Mouse (Mus musculus): ENCODE measurements around the gene Sbf2. TPM values are rescaled to one million over a fixed set of nuclear protein-coding genes. Genes with fewer than 3 reads are reported as not detected.
"Not testable (repeated sequence)": the region's sequence is repeated elsewhere in the genome, so short reads cannot be mapped to it uniquely, and the experiment has no call there.

The Sbf2 gene
- 35.5 and 39.1 TPM in 2 replicates for polyA plus RNA-seq (2012; rRNA removed)

GRCm38 (mm10) chr7:110614133-110615063 is at the start of gene Sbf2:
Gene Sbf2, minus strand, starts transcription at chr7:110614922.
- DNase-seq (ENCODE audit: extremely low spot score in 1 of 2, low spot score in 1 of 2) = peak in 1 of 2 experiments; percentile 72

- DNase-seq (ENCODE audit: extremely low spot score in 1 of 2, low spot score in 1 of 2) = no peak
Measured at GRCm38 (mm10) chr7:110658378-110658928, 43.7 kb upstream of the Sbf2 start.

- DNase-seq (ENCODE audit: extremely low spot score in 1 of 2, low spot score in 1 of 2) = no peak
Measured at GRCm38 (mm10) chr7:110655966-110656365, 41.2 kb upstream of the Sbf2 start.

GRCm38 (mm10) chr7:110655230-110655629 is 40.5 kb upstream of the Sbf2 start:
- no peak for DNase-seq (ENCODE audit: extremely low spot score in 1 of 2, low spot score in 1 of 2)

- DNase-seq (ENCODE audit: extremely low spot score in 1 of 2, low spot score in 1 of 2) = no peak
Measured at GRCm38 (mm10) chr7:110651091-110651490, 36.4 kb upstream of the Sbf2 start.

- DNase-seq (ENCODE audit: extremely low spot score in 1 of 2, low spot score in 1 of 2) = no peak
Measured at GRCm38 (mm10) chr7:110650491-110650890, 35.8 kb upstream of the Sbf2 start.

GRCm38 (mm10) chr7:110649133-110649987 is 34.6 kb upstream of the Sbf2 start:
- no peak for DNase-seq (ENCODE audit: extremely low spot score in 1 of 2, low spot score in 1 of 2)

- DNase-seq (ENCODE audit: extremely low spot score in 1 of 2, low spot score in 1 of 2) = no peak
Measured at GRCm38 (mm10) chr7:110648455-110649085, 33.8 kb upstream of the Sbf2 start.

- DNase-seq (ENCODE audit: extremely low spot score in 1 of 2, low spot score in 1 of 2) = no peak
Measured at GRCm38 (mm10) chr7:110647559-110648454, 33.1 kb upstream of the Sbf2 start.

GRCm38 (mm10) chr7:110646611-110647407 is 32.1 kb upstream of the Sbf2 start:
- no peak for DNase-seq (ENCODE audit: extremely low spot score in 1 of 2, low spot score in 1 of 2)

- DNase-seq (ENCODE audit: extremely low spot score in 1 of 2, low spot score in 1 of 2) = no peak
Measured at GRCm38 (mm10) chr7:110645859-110646258, 31.1 kb upstream of the Sbf2 start.

GRCm38 (mm10) chr7:110645311-110645710 is 30.6 kb upstream of the Sbf2 start:
- DNase-seq (ENCODE audit: extremely low spot score in 1 of 2, low spot score in 1 of 2) = peak in 1 of 2 experiments; percentile 92

GRCm38 (mm10) chr7:110639958-110640357 is 25.2 kb upstream of the Sbf2 start:
- DNase-seq (ENCODE audit: extremely low spot score in 1 of 2, low spot score in 1 of 2) = not testable (repeated sequence)

- no peak for DNase-seq (ENCODE audit: extremely low spot score in 1 of 2, low spot score in 1 of 2)
Measured at GRCm38 (mm10) chr7:110639291-110639915, 24.7 kb upstream of the Sbf2 start.

- DNase-seq (ENCODE audit: extremely low spot score in 1 of 2, low spot score in 1 of 2) = no peak
Measured at GRCm38 (mm10) chr7:110638305-110639110, 23.8 kb upstream of the Sbf2 start.

GRCm38 (mm10) chr7:110636559-110636958 is 21.8 kb upstream of the Sbf2 start:
- no peak for DNase-seq (ENCODE audit: extremely low spot score in 1 of 2, low spot score in 1 of 2)

- DNase-seq (ENCODE audit: extremely low spot score in 1 of 2, low spot score in 1 of 2) = no peak
Measured at GRCm38 (mm10) chr7:110635929-110636328, 21.2 kb upstream of the Sbf2 start.
